Comparison of ENCODE assay signal across 8 mouse cellular contexts in genomic region chr9:17987606-17988005, GRCm38 (mm10).
A peak's percentile ranks its signal among the peaks of the same experiment; 100 is the strongest.
DNase-seq lines count a peak whose midpoint lies in the region; ATAC-seq and TF ChIP-seq lines count a peak whose summit lies in the region.

No protein-coding gene starts in this region.

- H3K4me1 ChIP-seq in kidney, adult 2 months (ENCODE audit: control insufficient read depth, insufficient read depth, low read length) = no peaks in the 10 kb centered on the region
- H3K4me1 ChIP-seq in liver, embryonic 11.5 days (replicated peaks; ENCODE audit: control insufficient read depth, insufficient read depth, low read length) = no peaks in the 10 kb centered on the region

- H3K4me3 ChIP-seq in kidney, adult 2 months (ENCODE audit: insufficient read depth, low read depth, low read length) = no peak overlapping the region
- no peak overlapping the region for H3K4me3 ChIP-seq in liver, embryonic 11.5 days (ENCODE audit: low read depth, low read length)

- H3K36me3 ChIP-seq in kidney, adult 2 months (ENCODE audit: control insufficient read depth, insufficient read depth, low read length) = no peaks in the 10 kb centered on the region
- no peaks in the 10 kb centered on the region for H3K36me3 ChIP-seq in liver, embryonic 11.5 days (ENCODE audit: control insufficient read depth, insufficient read depth, low read length)

- ATAC-seq in CD4-positive, CD25-positive, alpha-beta regulatory T cell, adult 4 months = no peak
- no peak for ATAC-seq in liver, embryonic 11.5 days (replicated peaks; ENCODE audit: low FRiP score)
- no peak for ATAC-seq in activated CD4-positive, CD25-positive, alpha-beta regulatory T cell, adult 4 months

- no peak for TF ChIP-seq POLR2A in kidney, adult 2 months (IDR thresholded peaks at IDR 0.05; ENCODE audit: low read depth, low read length)

- TF ChIP-seq CTCF in kidney, adult 2 months (conservative IDR thresholded peaks at IDR 0.05; ENCODE audit: insufficient read depth, insufficient read length, low read depth, low read length) = no peak

- 60% methylated on average over 5 of the region's 5 CpGs for WGBS in kidney, adult 2 months
- WGBS in liver, embryonic 11.5 days = 81% methylated on average over 5 of the region's 5 CpGs

- no peak overlapping the region for H3K9ac ChIP-seq in liver, embryonic 11.5 days (ENCODE audit: low read depth, low read length)

- peak; percentile 87 for DNase-seq in CD4-positive, CD25-positive, alpha-beta regulatory T cell, adult 2 months (ENCODE audit: low read depth, low spot score)
- DNase-seq in kidney, postnatal 4 days = peak; percentile 24 to 27
- no peak for DNase-seq in kidney, adult 2 months
- peak; percentile 55 for DNase-seq in 416B (ENCODE audit: low read depth)
- DNase-seq in c-Kit-positive CD71-positive TER-119-positive erythroid progenitor cells, embryonic 14.5 days (ENCODE audit: low spot score) = peak; percentile 59
- DNase-seq in liver, embryonic 11.5 days (ENCODE audit: low spot score) = peak; percentile 32

- H3K27ac ChIP-seq in kidney, adult 2 months (ENCODE audit: insufficient read depth, low read depth, low read length) = no peak overlapping the region
- H3K27ac ChIP-seq in liver, embryonic 11.5 days (ENCODE audit: low read depth, low read length) = no peak overlapping the region

- H3K9me3 ChIP-seq in liver, embryonic 11.5 days (ENCODE audit: control insufficient read depth, low read length) = no peaks in the 10 kb centered on the region

- H3K4me2 ChIP-seq in liver, embryonic 11.5 days = no peak overlapping the region

- H3K27me3 ChIP-seq in kidney, adult 2 months (replicated peaks; ENCODE audit: control insufficient read depth, insufficient read depth, low read length) = no peaks in the 10 kb centered on the region
- H3K27me3 ChIP-seq in liver, embryonic 11.5 days (replicated peaks; ENCODE audit: control insufficient read depth, insufficient read depth, low read length) = no peaks in the 10 kb centered on the region
